Mouse (Mus musculus): ENCODE data around the gene Ccpg1os.

Ccpg1os gene

DNA sequence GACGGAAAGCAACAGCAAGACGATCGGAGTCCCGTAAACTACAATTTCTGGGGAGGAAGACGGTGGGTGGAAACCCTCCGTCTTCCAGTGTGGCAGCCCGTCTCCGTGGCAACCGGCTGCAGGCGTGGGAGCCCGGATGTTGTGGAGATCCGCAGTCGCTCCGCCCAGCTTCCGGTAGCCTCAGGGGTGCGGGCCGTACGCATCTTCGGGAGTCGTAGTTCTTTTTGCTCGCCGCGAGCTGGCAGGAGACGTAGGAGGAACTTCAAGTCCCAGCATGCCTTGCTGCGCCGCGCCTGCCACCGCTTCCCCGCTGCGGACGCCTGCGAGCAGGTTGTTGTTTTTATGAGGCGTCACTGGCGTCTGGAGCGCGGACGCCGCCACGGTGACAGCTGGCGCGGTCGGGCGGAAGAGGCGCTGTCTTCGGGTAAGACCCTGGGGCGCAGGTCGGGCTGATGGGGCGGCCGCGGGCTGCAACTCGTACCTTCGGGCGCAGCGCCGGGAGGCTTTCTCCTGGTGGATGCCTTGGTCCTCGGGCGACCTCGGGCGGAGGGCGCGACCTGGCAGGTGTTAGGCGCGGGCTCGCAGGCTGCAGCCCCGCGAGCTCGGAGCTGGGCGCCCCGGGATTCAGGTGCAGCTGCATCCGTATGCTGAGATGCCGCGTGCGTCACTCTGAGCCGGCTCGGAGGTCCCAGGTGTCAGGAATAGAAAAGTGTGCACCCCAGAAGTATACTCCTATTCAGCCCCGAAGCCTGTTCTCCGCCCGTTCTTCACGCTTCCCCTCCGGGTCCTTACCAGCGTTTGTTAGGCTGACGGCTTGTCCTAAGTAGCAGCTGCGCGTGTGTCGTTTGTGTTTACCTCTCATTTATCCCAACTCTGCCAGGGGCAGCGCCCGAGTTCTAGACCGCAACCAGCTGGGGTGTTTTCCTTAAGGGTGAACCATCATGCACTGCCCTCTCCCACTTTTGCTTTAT is at the start of gene Ccpg1os, which contains the start of gene Ccpg1:
Gene Ccpg1os, minus strand, starts transcription at position 133 of the 971 bp plus-strand sequence.
Gene Ccpg1, plus strand, starts transcription at position 180 of the 971 bp plus-strand sequence.
- peak; percentile 96 for DNase-seq (ENCODE audit: low spot score)

DNA sequence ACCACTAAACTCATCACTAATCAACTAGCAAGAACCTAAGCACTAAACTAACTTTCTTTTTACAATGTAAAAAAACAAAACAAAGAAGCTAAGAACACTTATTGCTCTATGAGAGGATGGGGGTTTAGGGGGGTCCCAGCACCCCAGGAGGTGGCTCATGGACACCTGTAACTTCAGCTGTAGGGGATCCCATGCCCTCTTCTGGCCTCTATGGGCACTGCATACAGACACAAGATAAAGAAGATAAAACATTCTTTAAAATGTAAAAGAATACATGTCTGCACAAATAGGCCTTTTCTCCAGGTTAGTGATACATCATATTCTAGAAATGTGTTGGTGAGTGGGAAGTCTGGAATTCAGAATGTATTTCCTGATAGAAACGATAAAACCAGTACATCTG is 48.2 kb upstream of the Ccpg1os start:
- DNase-seq (ENCODE audit: low spot score), result no peak

DNA sequence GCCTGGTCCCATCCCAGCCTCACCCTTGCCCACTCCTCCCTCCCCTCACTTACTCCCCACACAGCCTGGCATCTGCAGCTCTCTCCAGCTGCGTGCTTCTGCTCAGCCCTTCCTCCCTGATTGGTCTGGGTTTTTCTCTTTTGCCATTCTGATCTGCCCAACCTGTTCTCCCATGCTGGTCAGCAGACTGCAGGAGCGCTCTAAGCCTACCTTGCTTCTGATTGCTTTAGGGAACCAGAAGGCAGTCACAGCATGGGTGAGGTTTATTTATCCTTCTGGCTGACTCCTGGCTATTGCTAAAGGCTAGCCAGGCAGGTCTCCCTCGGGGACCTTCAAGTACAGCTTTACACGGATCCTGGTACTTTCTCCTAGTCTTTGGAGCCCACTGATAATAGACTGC is 46.2 kb upstream of the Ccpg1os start:
- no peak for DNase-seq (ENCODE audit: low spot score)

- DNase-seq (ENCODE audit: low spot score), result no peak
Measured at GRCm38 (mm10) chr9:73030443-73030842, 45.3 kb upstream of the Ccpg1os start.

DNA sequence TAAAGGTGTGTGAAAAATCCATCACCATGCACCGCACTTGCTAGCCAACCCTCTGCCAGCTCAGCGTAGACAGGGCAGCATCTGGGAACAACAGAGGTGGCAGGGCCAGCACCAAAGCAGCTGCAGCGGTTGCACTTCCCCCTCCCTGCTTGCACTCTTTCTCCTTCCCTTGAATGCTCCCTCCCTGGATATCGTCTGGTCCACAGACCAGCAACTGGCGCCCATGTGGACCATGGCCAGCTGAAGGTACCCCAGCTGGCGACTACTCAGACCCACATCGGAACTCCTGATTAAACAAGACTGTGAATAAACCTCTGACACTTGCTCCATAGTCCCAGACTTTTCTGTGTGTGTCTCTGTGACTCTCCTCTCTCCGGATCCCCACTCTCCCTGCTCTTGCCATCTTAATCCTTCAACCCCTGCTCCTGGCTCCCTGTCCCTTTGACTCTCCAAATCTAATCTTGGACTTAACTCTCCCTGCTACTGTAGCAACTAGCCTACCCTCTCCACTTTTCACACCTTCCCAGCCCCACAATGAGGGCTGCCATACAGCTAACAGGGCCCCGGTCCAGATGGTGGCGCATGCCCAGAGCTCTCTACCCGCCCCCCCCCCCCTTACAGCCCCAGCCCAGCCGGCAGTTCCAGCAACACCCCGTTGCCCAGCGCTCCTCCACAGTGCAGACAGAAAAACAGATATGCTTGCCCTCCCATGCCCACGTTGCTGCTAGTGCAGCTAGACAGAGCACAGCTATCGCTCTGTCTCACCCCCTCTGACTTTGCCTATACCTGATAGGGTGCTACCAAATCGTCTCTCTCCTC is 40.8 kb upstream of the Ccpg1os start:
- no peak for DNase-seq (ENCODE audit: low spot score)

- DNase-seq (ENCODE audit: low spot score), result no peak
Measured at GRCm38 (mm10) chr9:73020566-73021097, 35.5 kb upstream of the Ccpg1os start.

- DNase-seq (ENCODE audit: low spot score), result no peak
Measured at GRCm38 (mm10) chr9:73019841-73020240, 34.7 kb upstream of the Ccpg1os start.

DNA sequence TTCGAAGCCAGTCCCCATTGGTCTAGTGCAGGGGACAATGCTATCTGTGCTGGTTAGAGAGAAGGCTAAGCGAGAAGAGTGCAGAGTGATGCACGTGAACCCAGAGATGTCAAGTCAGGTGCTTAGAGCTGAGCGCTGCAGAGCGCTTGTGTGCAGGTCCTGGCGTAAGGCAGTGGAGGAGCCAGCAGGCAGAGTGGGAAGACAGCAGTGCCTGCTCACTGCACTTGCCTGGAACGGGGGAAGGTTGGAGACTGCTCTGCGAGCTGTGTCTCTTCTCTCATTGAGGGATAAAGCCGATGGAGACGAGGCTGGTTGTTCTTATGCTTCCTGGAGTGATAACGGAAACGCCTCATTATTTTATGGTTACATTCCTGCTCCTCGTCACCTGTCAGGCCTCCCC is 29.5 kb upstream of the Ccpg1os start:
- DNase-seq (ENCODE audit: low spot score), result no peak

- DNase-seq (ENCODE audit: low spot score), result no peak
Measured at GRCm38 (mm10) chr9:73012629-73013028, 27.4 kb upstream of the Ccpg1os start.

DNA sequence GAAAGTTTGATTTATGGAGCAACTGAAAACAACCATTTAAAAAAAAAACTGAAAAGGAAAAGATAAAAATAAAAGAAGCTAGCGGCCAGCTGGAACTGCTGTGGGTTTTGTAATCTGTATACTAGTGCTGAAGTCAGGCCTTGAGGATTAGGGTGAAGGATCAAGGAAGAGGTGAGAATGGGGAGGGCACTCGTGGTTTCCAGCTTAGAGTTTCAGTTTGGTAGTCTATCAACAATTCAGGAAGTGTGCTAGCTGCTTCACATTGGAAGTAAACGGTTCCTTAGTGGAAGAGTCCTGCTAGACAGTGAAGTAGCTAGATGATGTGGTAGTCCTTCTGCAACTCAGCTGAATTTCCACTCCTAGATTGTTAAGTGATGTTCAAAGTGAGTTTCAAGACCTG is 23.2 kb upstream of the Ccpg1os start:
- no peak for DNase-seq (ENCODE audit: low spot score)

DNA sequence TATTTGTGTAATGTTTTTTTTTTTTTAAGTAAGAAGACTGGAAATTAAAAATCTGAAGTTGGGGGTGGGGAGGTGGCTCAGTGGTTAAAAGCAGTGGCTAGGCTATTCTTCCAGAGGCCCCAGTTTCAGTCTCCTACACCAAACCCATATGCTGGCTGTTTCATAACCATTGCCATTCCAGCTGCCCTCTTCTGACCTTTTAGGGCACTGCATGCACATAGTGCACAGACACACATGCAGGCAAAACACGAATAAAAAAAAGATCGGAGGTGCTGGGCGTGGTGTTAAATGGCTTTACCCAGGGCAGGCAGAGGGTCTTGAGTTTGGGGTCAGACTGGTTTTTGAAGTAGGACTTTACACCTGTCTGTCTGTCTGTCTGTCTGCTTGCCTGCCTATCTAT is 21.0 kb upstream of the Ccpg1os start:
- DNase-seq (ENCODE audit: low spot score), result no peak

DNA sequence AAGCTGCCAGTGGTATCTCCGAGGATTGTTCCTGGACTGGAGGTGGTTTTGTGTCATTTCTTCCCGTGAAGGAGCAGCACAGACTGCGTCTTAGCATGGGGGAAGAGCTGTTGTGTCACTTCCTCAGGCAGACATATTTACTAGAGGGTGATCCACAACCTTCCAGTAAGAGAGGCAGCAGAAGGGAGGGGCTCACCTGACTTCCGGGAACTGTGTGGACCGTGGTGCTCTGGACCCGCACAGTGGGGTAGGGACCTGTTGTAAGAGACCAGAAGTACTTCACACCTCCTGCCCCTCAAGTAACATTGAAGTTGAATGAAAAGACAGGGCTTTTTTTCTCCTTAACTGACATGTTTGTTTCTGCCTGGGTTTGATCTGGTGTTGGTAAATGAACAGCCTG is 19.9 kb upstream of the Ccpg1os start:
- no peak for DNase-seq (ENCODE audit: low spot score)

GRCm38 (mm10) chr9:73004076-73004475 is 18.9 kb upstream of the Ccpg1os start:
- DNase-seq (ENCODE audit: low spot score), result no peak

DNA sequence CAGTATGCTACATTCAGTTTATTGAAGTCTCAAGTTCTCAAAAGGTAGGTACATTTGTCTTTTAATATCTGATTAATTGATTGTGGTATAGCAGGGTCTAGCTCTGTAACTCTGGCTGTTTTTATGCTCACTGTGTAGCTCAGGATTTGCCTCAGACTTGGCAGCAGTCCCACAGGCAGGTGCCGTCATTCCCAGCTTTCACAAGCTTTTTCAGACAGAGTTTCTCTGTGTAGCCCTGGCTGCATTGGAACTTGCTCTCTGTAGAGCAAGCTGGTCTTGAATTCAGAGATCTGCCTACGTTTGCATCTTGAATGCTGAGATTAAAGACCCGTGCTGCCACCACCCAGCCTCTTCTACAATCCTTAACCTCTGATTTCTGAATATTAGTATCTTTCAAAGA is 17.0 kb upstream of the Ccpg1os start:
- no peak for DNase-seq (ENCODE audit: low spot score)

- DNase-seq (ENCODE audit: low spot score), result no peak
Measured at GRCm38 (mm10) chr9:73001314-73002011, 16.3 kb upstream of the Ccpg1os start.

GRCm38 (mm10) chr9:73000487-73000886 is 15.3 kb upstream of the Ccpg1os start:
- no peak for DNase-seq (ENCODE audit: low spot score)

DNA sequence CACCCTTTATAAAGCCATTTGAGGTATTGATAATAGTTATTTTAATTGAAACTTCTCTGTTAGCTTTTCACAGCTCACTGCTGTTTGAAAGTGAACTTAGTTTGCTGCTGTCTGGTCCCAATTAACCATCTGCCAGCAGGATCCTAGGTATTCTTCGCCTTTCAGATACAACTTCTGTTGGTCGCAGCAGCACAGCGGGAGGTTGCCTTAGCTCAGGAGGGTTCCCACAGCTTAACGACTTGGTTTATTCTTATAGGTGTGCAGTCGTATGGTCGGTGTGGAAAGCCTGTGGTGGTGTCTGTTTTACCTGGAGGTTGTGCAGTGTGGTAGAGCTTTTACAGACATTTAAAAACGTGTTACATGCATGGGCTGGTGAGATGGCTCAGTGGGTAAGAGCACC is 11.6 kb upstream of the Ccpg1os start:
- no peak for DNase-seq (ENCODE audit: low spot score)

GRCm38 (mm10) chr9:72996167-72996566 is 11.0 kb upstream of the Ccpg1os start:
- DNase-seq (ENCODE audit: low spot score), result no peak

- DNase-seq (ENCODE audit: low spot score), result no peak
Measured at GRCm38 (mm10) chr9:72992576-72992975, 7.4 kb upstream of the Ccpg1os start.

DNA sequence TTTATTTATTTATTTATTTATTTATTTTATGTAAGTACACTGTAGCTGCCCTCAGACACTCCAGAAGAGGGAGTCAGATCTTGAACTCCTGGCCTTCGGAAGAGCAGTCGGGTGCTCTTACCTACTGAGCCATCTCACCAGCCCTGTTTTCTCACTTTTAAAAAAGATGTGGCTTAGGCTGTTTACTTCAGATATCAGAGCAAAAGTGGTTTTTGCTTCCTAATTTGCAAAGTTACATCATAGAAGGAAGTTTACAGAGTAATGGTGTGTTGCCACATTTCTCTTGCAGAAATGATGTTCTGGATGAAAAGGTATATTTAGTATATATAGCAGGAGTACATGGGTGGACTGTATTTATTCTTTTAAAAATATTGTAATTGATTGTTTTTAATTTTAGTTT is 6.2 kb upstream of the Ccpg1os start:
- no peak for DNase-seq (ENCODE audit: low spot score)

DNA sequence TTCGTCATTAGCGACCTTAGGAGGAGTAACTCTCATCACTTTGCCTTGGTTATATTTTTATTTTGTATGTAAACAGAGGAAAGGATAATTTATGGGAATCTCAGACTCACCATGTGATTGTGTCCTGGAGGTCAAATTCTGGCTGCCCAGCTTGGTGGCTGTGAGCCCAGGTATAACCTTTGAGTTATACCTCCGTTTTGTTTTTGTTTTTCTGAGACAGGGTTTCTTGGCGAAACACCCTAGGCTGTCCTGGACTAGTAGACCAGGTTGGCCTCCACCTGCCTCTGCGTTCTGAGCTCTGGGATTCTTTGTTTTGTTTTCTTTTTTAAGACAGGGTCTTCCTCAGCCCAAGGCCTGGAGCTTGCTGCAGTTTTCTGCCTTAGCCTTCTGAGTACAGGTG is 3.5 kb upstream of the Ccpg1os start:
- DNase-seq (ENCODE audit: low spot score), result no peak

DNA sequence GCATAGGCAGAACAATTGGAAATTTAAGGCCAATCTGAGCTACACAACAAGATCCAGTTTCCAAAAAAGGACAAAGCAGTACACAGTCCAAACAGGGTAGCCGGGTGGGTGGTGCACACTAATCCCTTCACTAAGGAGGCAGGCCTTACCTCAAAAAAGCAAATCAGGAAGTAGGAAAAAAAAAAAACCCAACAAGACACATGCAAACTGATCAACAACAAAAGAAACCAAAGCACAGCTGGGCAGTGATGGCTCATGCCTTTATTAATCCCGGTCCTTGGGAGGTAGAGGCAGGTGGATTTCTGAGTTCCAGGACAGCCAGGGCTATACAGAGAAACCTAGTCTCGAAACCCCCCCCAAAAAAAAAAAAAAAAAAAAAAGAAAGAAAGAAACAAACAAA is 2.5 kb upstream of the Ccpg1os start:
- no peak for DNase-seq (ENCODE audit: low spot score)
